Mouse (Mus musculus) large intestine, adult 2 months (tissue): ENCODE results near the gene Cfb. TPM values are rescaled to one million over a fixed set of nuclear protein-coding genes. Genes with fewer than 3 reads are reported as not detected.
"Not testable (repeated sequence)": the region's sequence is repeated elsewhere in the genome, so short reads cannot be mapped to it uniquely, and the experiment has no call there.

Source experiments
- DNase-seq: peaks from one replicate; pipeline ENCODE4 v3.0.0-alpha.2; 2012; ENCODE audit warnings: low read depth, low spot score
- whole genome bisulfite sequencing: fragments of 180-500 bp; shearing (Covaris S2); methylation state at CpG from one replicate; pipeline ENCODE4 v1.1.7; 2018; 5-methylcytosine and 5-hydroxymethylcytosine counted together
- polyA plus RNA-seq: library from polyadenylated mRNA; depleted of rRNA; stranded (reverse); fragments of >200 nt; gene quantifications from 2 replicates; pipeline ENCODE4 v1.2.3, GENCODE M21; 2012; rRNA removed

The Cfb gene
- polyA plus RNA-seq, 1 experiment: 64.4 TPM

- no peak for DNase-seq
- WGBS: 77% methylated on average over 6 of the region's 6 CpGs
Observed at GRCm38 (mm10) chr17:34840736-34841307, 21.5 kb downstream of the Cfb start.

DNA sequence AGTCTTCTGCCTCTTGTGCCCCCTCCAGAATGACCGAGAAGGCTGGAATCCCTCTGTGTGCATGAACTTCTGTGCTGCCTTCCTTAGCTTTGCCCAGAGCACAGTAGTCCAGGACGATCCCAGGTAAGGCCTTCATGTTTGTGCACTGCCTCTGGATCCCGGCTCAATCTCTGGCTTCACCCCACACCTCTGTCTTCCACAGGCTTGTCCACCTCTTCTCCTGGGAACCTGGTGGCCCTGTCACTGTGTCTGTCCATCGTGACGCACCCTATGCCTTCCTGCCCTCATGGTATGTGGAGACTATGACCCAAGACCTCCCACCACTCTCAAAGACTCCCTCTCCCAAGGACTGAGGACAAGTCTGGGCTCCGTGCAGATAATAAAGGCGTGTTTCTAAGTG lies 23.5 kb downstream of the Cfb start:
- WGBS: 90% methylated on average over 7 of the region's 7 CpGs
- no peak for DNase-seq

GRCm38 (mm10) chr17:34837464-34838324 lies 24.6 kb downstream of the Cfb start:
- DNase-seq: no peak
- 25% methylated on average over 43 of the region's 43 CpGs for WGBS

DNA sequence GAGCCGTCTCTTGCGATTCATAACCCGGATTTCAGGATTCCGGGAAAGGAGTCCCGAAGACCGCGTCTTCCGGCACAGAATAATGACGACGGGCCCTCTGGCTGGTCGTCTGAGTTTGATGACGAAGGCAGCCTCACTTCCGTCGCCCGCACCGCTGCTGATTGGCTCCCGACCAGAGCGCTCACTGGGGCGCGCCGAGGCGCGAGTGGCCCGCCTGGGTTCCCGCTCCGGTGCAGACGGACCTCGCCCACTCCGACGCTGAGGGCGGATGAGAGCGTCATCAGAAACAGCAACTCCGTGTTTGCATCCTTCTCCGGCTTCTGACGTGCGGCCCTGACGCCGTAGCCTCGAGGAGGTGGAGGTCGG lies 25.5 kb downstream of the Cfb start, which contains the start of the genes Stk19 and Dxo:
Stk19 (minus strand) TSS at position 90 of the 366 bp plus-strand sequence.
Dxo (plus strand) TSS at position 164 of the 366 bp plus-strand sequence.
- under 1% methylated on average over 40 of the region's 40 CpGs for WGBS
- peak; percentile 76 for DNase-seq

- WGBS: 3% methylated on average over 48 of the region's 48 CpGs
- no peak for DNase-seq
Observed at GRCm38 (mm10) chr17:34836155-34836855, 26.0 kb downstream of the Cfb start.

DNA sequence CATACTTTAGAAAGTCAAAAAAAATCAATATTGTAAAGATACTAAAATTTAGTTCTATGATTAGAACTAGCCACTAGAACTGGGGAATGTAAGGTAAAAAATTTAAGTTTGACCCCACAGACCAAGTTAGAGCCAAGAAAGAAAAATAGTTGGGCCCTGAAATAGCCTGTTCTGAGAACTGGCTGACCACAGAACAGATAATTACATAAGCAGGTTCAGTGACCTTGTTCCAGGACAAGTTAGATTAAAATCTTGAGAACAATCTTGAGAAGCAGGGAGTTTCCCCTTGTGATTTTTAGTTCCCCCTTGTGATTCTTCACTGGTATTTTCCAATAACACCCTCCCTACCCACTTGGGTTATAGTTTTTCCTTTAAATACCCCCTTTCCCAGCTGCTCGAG lies 31.5 kb downstream of the Cfb start:
- DNase-seq: not testable (repeated sequence)
- 93% methylated on average over 1 of the region's 1 CpGs for WGBS

DNA sequence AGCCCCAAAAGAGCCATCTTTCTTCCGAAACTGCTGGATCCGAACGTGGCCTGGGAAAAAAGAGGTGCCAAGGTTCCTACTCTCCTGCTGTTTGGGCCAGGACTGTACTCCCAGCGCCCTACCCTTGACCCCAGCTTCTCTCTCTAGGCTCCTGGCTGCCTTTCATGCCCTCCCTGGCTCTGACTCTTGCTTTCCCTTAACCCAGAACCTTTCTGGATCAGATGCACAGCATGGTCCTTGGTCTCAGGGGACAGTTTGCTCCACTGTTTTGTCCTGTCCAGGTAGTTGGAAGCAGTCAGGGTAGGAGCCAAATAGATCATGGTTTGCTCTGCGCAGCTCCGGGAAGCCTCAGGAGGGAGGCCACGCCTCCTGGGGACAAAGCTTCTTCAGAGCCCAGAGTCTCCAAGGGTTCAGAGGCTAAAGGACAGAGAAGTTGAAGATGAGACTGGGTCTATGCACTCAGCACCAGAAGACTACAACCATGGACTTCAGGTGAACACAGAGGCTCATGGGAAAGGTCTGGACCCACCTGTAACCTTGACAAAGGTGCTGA lies 47.4 kb downstream of the Cfb start:
- no peak for DNase-seq
- WGBS: 73% methylated on average over 7 of the region's 7 CpGs

- 65% methylated on average over 12 of the region's 12 CpGs for WGBS
- DNase-seq: not testable (repeated sequence)
Observed at GRCm38 (mm10) chr17:34813747-34814146, 48.6 kb downstream of the Cfb start.

- no peak for DNase-seq
- 45% methylated on average over 15 of the region's 15 CpGs for WGBS
Observed at GRCm38 (mm10) chr17:34811275-34811674, 51.0 kb downstream of the Cfb start.

DNA sequence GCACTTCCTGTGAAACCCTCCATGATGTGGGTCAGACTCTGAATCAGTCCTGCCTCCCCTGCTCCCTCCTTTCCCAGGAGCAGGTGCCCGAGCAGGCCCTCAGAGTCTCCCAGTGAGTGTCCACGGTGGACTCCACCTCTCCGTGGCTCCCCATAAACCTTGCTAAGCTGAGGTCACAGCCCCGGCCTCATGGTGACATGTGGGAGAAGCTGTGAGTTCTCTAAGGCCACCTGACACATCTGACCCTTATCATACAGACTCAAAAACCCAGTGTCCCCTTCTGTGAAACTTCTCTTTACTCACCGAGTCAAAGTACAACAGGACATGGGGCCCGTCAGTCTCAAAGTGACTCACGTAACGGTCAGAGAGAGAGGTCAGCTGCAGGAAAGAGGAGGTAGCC lies 51.5 kb downstream of the Cfb start:
- WGBS: 60% methylated on average over 8 of the region's 8 CpGs
- DNase-seq: not testable (repeated sequence)

- WGBS: 89% methylated on average over 5 of the region's 5 CpGs
- not testable (repeated sequence) for DNase-seq
Observed at GRCm38 (mm10) chr17:34810411-34810810, 51.9 kb downstream of the Cfb start.

GRCm38 (mm10) chr17:34808599-34809205 lies 53.6 kb downstream of the Cfb start:
- 68% methylated on average over 6 of the region's 6 CpGs for WGBS
- DNase-seq: no peak

DNA sequence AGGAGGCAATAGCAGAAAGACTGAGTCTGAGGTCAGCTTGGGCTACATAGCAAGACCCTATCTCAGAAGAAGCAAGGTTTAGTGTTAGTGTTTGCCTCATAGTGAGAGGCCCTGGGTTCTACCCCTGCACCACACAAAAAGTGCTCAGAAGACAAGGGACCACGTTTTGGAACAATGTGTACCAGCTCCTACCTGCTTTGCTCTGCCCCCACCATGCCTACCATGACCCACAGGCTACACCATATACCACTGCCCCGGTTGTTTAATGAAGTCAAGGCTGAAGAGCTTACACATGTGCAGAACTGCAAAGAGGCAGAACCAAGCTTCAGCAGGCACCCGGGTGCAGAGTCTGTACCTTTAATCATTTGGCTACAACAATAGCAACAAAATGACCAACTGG lies 55.1 kb downstream of the Cfb start:
- 66% methylated on average over 3 of the region's 3 CpGs for WGBS
- DNase-seq: no peak

Other genes starting within 250 kb of the Cfb start
- 1.7 and 2.2 TPM in 2 replicates for gene Egfl8, start 246.5 kb downstream of the Cfb start, polyA plus RNA-seq
- gene Ppt2, start 234.0 kb downstream of the Cfb start, polyA plus RNA-seq: 31.1 and 35.8 TPM in 2 replicates
- gene Prrt1, start 233.0 kb downstream of the Cfb start, polyA plus RNA-seq: 4.5 and 5.7 TPM in 2 replicates
- gene Fkbpl, start 217.8 kb downstream of the Cfb start, polyA plus RNA-seq: 3.7 and 4.7 TPM in 2 replicates
- gene Atf6b, start 215.4 kb downstream of the Cfb start, polyA plus RNA-seq: 61.0 and 64.1 TPM in 2 replicates
- 11.0 and 13.3 TPM in 2 replicates for gene Tnxb, start 192.0 kb downstream of the Cfb start, polyA plus RNA-seq
- gene C4b, start 118.6 kb downstream of the Cfb start, polyA plus RNA-seq: 32.9 and 44.2 TPM in 2 replicates
- gene Cyp21a1, start 58.0 kb downstream of the Cfb start, polyA plus RNA-seq: 0.05 TPM in 1 of 2 replicates, not detected in the other
- gene Stk19, start 25.6 kb downstream of the Cfb start, polyA plus RNA-seq: 49.5 and 57.9 TPM in 2 replicates
- gene Dxo, start 25.5 kb downstream of the Cfb start, polyA plus RNA-seq: 75.2 and 76.4 TPM in 2 replicates
- 61.1 and 89.6 TPM in 2 replicates for gene Skiv2l, start 12.3 kb downstream of the Cfb start, polyA plus RNA-seq
- 31.2 and 33.8 TPM in 2 replicates for gene Nelfe, start 12.1 kb downstream of the Cfb start, polyA plus RNA-seq
- 4.7 and 5.8 TPM in 2 replicates for gene Zbtb12, start 17.0 kb upstream of the Cfb start, polyA plus RNA-seq
- gene Gm20547, start 19.5 kb upstream of the Cfb start, polyA plus RNA-seq: not detected in 2 replicates
- 28.1 and 31.1 TPM in 2 replicates for gene C2, start 35.7 kb upstream of the Cfb start, polyA plus RNA-seq
- gene Ehmt2, start 36.0 kb upstream of the Cfb start, polyA plus RNA-seq: 151 and 185 TPM in 2 replicates
- gene Slc44a4, start 51.9 kb upstream of the Cfb start, polyA plus RNA-seq: 180 and 226 TPM in 2 replicates
- gene Neu1, start 68.7 kb upstream of the Cfb start, polyA plus RNA-seq: 64.9 and 118 TPM in 2 replicates
- gene Hspa1b, start 96.7 kb upstream of the Cfb start, polyA plus RNA-seq: 10.5 and 12.0 TPM in 2 replicates
- gene Gm20481, start 107.4 kb upstream of the Cfb start, polyA plus RNA-seq: not detected in 2 replicates
- 6.4 and 6.6 TPM in 2 replicates for gene Hspa1a, start 109.6 kb upstream of the Cfb start, polyA plus RNA-seq
- gene Hspa1l, start 110.2 kb upstream of the Cfb start, polyA plus RNA-seq: 0.21 and 0.22 TPM in 2 replicates
- gene Lsm2, start 119.3 kb upstream of the Cfb start, polyA plus RNA-seq: 108 and 113 TPM in 2 replicates
- gene Vars, start 138.5 kb upstream of the Cfb start, polyA plus RNA-seq: 104 and 139 TPM in 2 replicates
- 0.38 and 0.64 TPM in 2 replicates for gene Vwa7, start 154.1 kb upstream of the Cfb start, polyA plus RNA-seq
- 0.81 and 0.83 TPM in 2 replicates for gene Sapcd1, start 165.5 kb upstream of the Cfb start, polyA plus RNA-seq
- 2.0 and 3.3 TPM in 2 replicates for gene Msh5, start 184.2 kb upstream of the Cfb start, polyA plus RNA-seq
- 209 and 263 TPM in 2 replicates for gene Clic1, start 187.4 kb upstream of the Cfb start, polyA plus RNA-seq
- 12.5 and 14.9 TPM in 2 replicates for gene Ddah2, start 196.5 kb upstream of the Cfb start, polyA plus RNA-seq
- gene Ly6g6c, start 202.9 kb upstream of the Cfb start, polyA plus RNA-seq: 0.17 and 3.8 TPM in 2 replicates
- 0.26 and 0.47 TPM in 2 replicates for gene Mpig6b, start 203.7 kb upstream of the Cfb start, polyA plus RNA-seq
- gene Ly6g6e, start 214.4 kb upstream of the Cfb start, polyA plus RNA-seq: 0.38 and 0.73 TPM in 2 replicates
- 0.89 and 3.5 TPM in 2 replicates for gene Ly6g6d, start 215.5 kb upstream of the Cfb start, polyA plus RNA-seq
- 1.6 and 2.6 TPM in 2 replicates for gene Ly6g6f, start 223.1 kb upstream of the Cfb start, polyA plus RNA-seq
- 71.9 and 115 TPM in 2 replicates for gene Abhd16a, start 226.7 kb upstream of the Cfb start, polyA plus RNA-seq
- 0.81 TPM in 1 of 2 replicates, not detected in the other for gene Ly6g5c, start 245.8 kb upstream of the Cfb start, polyA plus RNA-seq